Mouse (Mus musculus) bone marrow macrophage, adult 2 months (primary cell): ENCODE measurements around the gene Cxcl17.

Experiments
- CTCF ChIP-seq: IDR thresholded peaks from 2 replicates; pipeline ENCODE4 v1.5.1; 2012; ENCODE audit warnings: low read depth, mild to moderate bottlenecking, low read length, moderate library complexity
- POLR2A ChIP-seq: IDR thresholded peaks from 2 replicates; pipeline ENCODE4 v1.6.1; 2012; ENCODE audit warnings: mild to moderate bottlenecking, low read depth, low read length, borderline replicate concordance

DNA sequence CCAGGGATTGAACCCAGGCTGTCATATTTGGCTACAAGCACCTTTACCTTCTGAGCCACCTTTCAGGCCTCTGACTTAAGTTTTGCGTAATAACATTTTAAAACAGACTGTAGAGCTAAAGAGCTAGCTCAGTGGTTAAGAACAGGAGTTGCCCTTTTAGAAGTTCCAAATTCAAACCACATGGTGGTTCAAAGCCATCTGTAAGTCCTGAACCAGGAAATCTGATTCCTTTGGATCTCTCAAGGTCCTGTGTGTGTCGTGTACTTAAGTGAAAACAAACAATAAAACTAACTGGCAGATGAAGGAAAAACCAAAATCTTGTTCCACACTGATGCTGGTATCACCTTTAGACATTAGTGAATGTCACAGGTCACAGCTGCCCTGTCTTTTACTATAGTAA is 11.1 kb downstream of the Cxcl17 start:
- no peak for TF ChIP-seq CTCF
- no peak for TF ChIP-seq POLR2A
